Mouse (Mus musculus) ES-Bruce4 (cell line): ENCODE results near the gene Atl3.

Experiments
- CTCF ChIP-seq: IDR thresholded peaks from one replicate; pipeline ENCODE4 v1.8.1; 2011; ENCODE audit warnings: low read depth, low read length
- EP300 ChIP-seq: IDR thresholded peaks from 2 replicates; pipeline ENCODE4 v1.6.1; 2011; ENCODE audit warnings: low read depth, low read length; ENCODE audit not compliant: insufficient read depth

DNA sequence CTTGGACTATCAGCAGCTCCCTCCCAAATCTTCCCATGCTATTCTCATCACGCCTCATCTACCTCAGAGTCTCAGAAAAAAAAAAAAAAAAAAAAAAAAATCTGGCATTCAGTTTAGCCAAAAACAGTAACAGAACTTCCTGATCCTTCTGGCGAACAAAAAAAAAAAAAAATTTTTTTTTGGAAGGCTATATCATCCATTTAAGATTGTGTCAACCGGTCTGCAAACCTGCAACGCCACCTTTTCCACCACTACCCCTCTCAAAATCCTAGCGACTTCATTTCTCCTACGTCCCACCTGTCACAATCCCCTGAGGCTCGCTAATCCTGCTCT, 11.6 kb upstream of the Atl3 start:
- TF ChIP-seq CTCF, result no peak
- TF ChIP-seq EP300, result no peak
